Mouse (Mus musculus) ES-E14 (cell line): ENCODE measurements around the gene Cyp2d11. TPM values are rescaled to one million over a fixed set of nuclear protein-coding genes. Genes with fewer than 3 reads are reported as not detected.
"Not testable (repeated sequence)": the region's sequence is repeated elsewhere in the genome, so short reads cannot be mapped to it uniquely, and the experiment has no call there.

ENCODE experiments used
- DNase-seq: peaks from one replicate; pipeline ENCODE4 v3.0.0-alpha.2; 2013; ENCODE audit warnings: low read depth, low spot score
- H3K27ac ChIP-seq: 2 replicates; pipeline ENCODE4 v1.5.1; 2012; ENCODE audit warnings: low read depth, mild to moderate bottlenecking, low read length, moderate library complexity, mixed read lengths; ENCODE audit not compliant: poor library complexity, insufficient read depth, severe bottlenecking
- H3K36me3 ChIP-seq: 2 replicates; pipeline ENCODE4 v1.6.1; 2012; ENCODE audit warnings: mild to moderate bottlenecking, low read length, moderate library complexity, mixed read lengths; ENCODE audit not compliant: control insufficient read depth, poor library complexity, insufficient read depth, severe bottlenecking
- H3K4me1 ChIP-seq, 2 experiments: fragments of 150-350 bp in 1 of 2; sonication (generic) in 1 of 2; 2 replicates each; pipeline ENCODE4 v1.6.1; 2012; ENCODE audit warnings: low read length in 2 of 2, mild to moderate bottlenecking in 1 of 2, mixed read lengths in 1 of 2; ENCODE audit not compliant: control insufficient read depth in 2 of 2, insufficient read depth in 2 of 2, poor library complexity in 1 of 2
- H3K4me3 ChIP-seq, 2 experiments: fragments of 150-350 bp in 1 of 2; sonication (generic) in 1 of 2; 2 replicates each; pipeline ENCODE4 v1.5.1; 2012; ENCODE audit warnings: low read length in 2 of 2, low read depth in 1 of 2, mild to moderate bottlenecking in 1 of 2, mixed read lengths in 1 of 2; ENCODE audit not compliant: insufficient read depth in 1 of 2, poor library complexity in 1 of 2, severe bottlenecking in 1 of 2
- H3K9ac ChIP-seq: 2 replicates; pipeline ENCODE4 v1.6.1; 2012; ENCODE audit warnings: low read depth, mild to moderate bottlenecking, low read length, mixed read lengths; ENCODE audit not compliant: poor library complexity, insufficient read depth, severe bottlenecking
- H3K9me3 ChIP-seq: fragments of 150-350 bp; sonication (generic); 2 replicates; pipeline ENCODE4 v1.6.1; 2012; ENCODE audit warnings: low read depth, mild to moderate bottlenecking, low read length; ENCODE audit not compliant: control insufficient read depth, insufficient read depth
- CHD2 ChIP-seq: IDR thresholded peaks from 2 replicates; pipeline ENCODE4 v1.6.1; 2014; ENCODE audit warnings: mild to moderate bottlenecking, low read depth, low read length, inconsistent platforms
- HCFC1 ChIP-seq: IDR thresholded peaks from 2 replicates; pipeline ENCODE4 v1.6.1; 2012; ENCODE audit warnings: low read length, inconsistent platforms, borderline replicate concordance; ENCODE audit not compliant: insufficient read depth
- MAFK ChIP-seq: IDR thresholded peaks from 2 replicates; pipeline ENCODE4 v1.6.1; 2014; ENCODE audit warnings: mild to moderate bottlenecking, low read depth, low read length, inconsistent platforms; ENCODE audit not compliant: insufficient read depth
- ZC3H11A ChIP-seq: IDR thresholded peaks from 2 replicates; pipeline ENCODE4 v1.6.1; 2012; ENCODE audit warnings: low read depth, mild to moderate bottlenecking, inconsistent platforms, low read length, borderline replicate concordance
- ZNF384 ChIP-seq: IDR thresholded peaks from 2 replicates; pipeline ENCODE4 v1.6.1; 2012; ENCODE audit warnings: low read depth, low read length, inconsistent platforms
- in situ Hi-C, 2 experiments: fragments of 600-800 bp; cut with MboI; formaldehyde crosslinking; loops; one replicate each; pipeline ENCODE4 v1.15.1; 2025; ENCODE audit warnings: low sequenced_read_pairs in 2 of 2, inconsistent platforms in 1 of 2; ENCODE audit not compliant: unreplicated experiment in 2 of 2
- total RNA-seq: library from RNA; depleted of rRNA; stranded (reverse); fragments of 300-350 nt; gene quantifications from 2 replicates; pipeline ENCODE4 v1.2.3, GENCODE M21; 2012

Gene Cyp2d11
- total RNA-seq, 1 experiment: not detected

GRCm38 (mm10) chr15:82403606-82404005, 9.8 kb upstream of the Cyp2d11 start:
- DNase-seq: no peak
- TF ChIP-seq HCFC1 (no peak), ZNF384 (no peak), MAFK (no peak), CHD2 (no peak), ZC3H11A (no peak)
- Histone ChIP-seq H3K9me3 (no peaks in the 10 kb centered on the region), H3K4me1 (no peaks in the 10 kb centered on the region), H3K9ac (no peak overlapping the region), H3K4me3 (no peak overlapping the region), H3K27ac (no peak overlapping the region), H3K36me3 (no peaks in the 10 kb centered on the region)
- in situ Hi-C loops: no loop called here

- H3K4me1 ChIP-seq: no peaks in the 10 kb centered on the region
- no peak overlapping the region for H3K9ac ChIP-seq
- in situ Hi-C loops: no loop called here
These were observed 8.9 kb upstream of the Cyp2d11 start for GRCm38 (mm10) chr15:82402741-82403140.

DNA sequence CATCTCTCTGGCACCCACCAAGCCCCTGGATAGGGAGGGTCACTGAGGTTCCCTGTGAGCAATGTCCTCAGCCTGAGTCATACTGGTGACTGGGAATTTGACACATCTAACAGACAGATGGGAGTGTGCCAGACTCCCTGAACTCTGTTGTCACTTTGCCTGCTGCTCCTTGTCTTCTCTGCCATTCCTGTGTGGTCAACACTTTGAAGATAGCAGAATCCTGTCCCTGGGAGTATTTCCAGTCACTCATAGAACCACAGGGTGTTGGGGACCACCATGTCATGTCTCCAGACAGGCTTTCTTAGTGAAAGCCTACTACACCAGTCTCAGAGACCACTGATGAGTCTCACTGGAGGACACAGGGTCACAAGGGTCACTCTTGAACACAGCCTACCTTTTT, 8.3 kb upstream of the Cyp2d11 start:
- no peak for TF ChIP-seq ZC3H11A
- TF ChIP-seq MAFK: no peak
- TF ChIP-seq HCFC1: no peak
- TF ChIP-seq CHD2: no peak
- TF ChIP-seq ZNF384: no peak

More at GRCm38 (mm10) chr15:82402741-82403140, 8.9 kb upstream of the Cyp2d11 start:
- Histone ChIP-seq H3K9me3 (no peaks in the 10 kb centered on the region), H3K4me3 (no peak overlapping the region), H3K27ac (no peak overlapping the region), H3K36me3 (no peaks in the 10 kb centered on the region)
- no peak for DNase-seq
- no peak for TF ChIP-seq ZNF384
- TF ChIP-seq HCFC1: no peak
- TF ChIP-seq CHD2: no peak
- no peak for TF ChIP-seq MAFK
- no peak for TF ChIP-seq ZC3H11A

DNA sequence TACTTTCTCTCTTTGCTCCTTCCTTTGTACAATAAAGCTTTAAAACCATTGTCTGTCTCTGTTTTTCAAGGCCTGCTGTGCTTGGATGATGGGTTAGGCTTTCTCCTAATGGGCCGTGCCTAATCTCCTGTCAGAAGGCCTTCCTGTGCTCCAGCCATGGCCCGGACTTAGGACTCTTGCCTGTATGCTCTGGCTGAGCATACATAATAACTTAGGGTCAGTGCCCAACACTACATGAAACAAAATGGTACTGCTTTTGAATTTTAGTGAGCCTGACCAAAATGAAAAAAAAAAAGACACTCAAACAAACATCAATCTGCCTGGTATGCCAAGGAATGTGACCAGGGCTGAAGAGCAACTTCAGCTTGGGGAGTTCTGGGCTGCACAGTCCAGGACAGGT, 7.7 kb upstream of the Cyp2d11 start:
- DNase-seq: no peak
- Histone ChIP-seq H3K4me1 (no peaks in the 10 kb centered on the region), H3K36me3 (no peaks in the 10 kb centered on the region), H3K9me3 (no peaks in the 10 kb centered on the region), H3K27ac (no peak overlapping the region), H3K4me3 (no peak overlapping the region), H3K9ac (no peak overlapping the region)
- TF ChIP-seq CHD2 (no peak), ZC3H11A (no peak), HCFC1 (no peak), MAFK (no peak), ZNF384 (no peak)
- in situ Hi-C loops: no loop called here

More for the DNA sequence above, 8.3 kb upstream of the Cyp2d11 start:
- Histone ChIP-seq H3K9me3 (no peaks in the 10 kb centered on the region), H3K4me1 (no peaks in the 10 kb centered on the region), H3K9ac (no peak overlapping the region), H3K4me3 (no peak overlapping the region), H3K36me3 (no peaks in the 10 kb centered on the region), H3K27ac (no peak overlapping the region)
- DNase-seq: no peak
- in situ Hi-C loops: no loop called here

GRCm38 (mm10) chr15:82395955-82396354, 2.1 kb upstream of the Cyp2d11 start:
- H3K9me3 ChIP-seq, DNase-seq, in situ Hi-C loops: not testable (repeated sequence)

GRCm38 (mm10) chr15:82389916-82390315, 3.9 kb downstream of the Cyp2d11 start:
- H3K4me3 ChIP-seq, H3K36me3 ChIP-seq, H3K4me1 ChIP-seq, DNase-seq, H3K27ac ChIP-seq, in situ Hi-C loops, H3K9me3 ChIP-seq, H3K9ac ChIP-seq: not testable (repeated sequence)

More at GRCm38 (mm10) chr15:82395955-82396354, 2.1 kb upstream of the Cyp2d11 start:
- H3K27ac ChIP-seq, H3K4me1 ChIP-seq, H3K9ac ChIP-seq, H3K36me3 ChIP-seq, H3K4me3 ChIP-seq: not testable (repeated sequence)
